ENCODE assay signal across 9 mouse cellular contexts in the genomic region with DNA sequence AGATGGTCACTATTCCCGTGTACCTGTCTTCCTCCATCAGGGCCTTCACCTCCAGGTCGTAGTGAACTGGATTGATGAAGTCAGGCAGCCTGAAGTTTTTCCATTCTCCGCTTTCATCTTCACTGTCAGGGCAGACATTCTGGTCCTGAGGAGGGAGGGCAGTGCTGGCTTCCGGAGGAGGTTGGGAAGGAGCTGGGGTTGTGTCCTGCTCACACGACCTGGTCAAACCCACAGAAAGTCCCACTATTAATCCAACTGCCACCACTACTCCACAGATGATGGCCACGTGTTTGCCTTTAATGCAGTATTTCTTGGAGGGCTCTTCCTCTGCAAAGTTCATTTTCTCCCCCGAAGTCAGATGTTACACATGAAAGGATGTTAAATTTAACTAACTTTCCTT. TPM values are rescaled to one million over a fixed set of nuclear protein-coding genes. Genes with fewer than 3 reads are reported as not detected.
A peak's percentile ranks its signal among the peaks of the same experiment; 100 is the strongest.
DNase-seq lines count a peak whose midpoint lies in the region; ATAC-seq and TF ChIP-seq lines count a peak whose summit lies in the region.
"Had no signal": no experiment of that assay in that cellular context is flagged by ENCODE, and none has a peak within 500 bp of the region (broad histone marks: within the 10 kb centered on the region; RNA-seq: fewer than 3 reads in every experiment).

No protein-coding gene starts in this region.

- 77% methylated on average over 7 of the region's 7 CpGs for WGBS in hindbrain, embryonic 14.5 days
- 73% methylated on average over 7 of the region's 7 CpGs for WGBS in hindbrain, embryonic 11.5 days
- 56% methylated on average over 7 of the region's 7 CpGs for WGBS in embryonic facial prominence, embryonic 14.5 days
- WGBS in liver, embryonic 11.5 days, result 49% methylated on average over 7 of the region's 7 CpGs

- no peaks in the 10 kb centered on the region for H3K27me3 ChIP-seq in hindbrain, embryonic 14.5 days (ENCODE audit: control insufficient read depth, insufficient read depth, low read length)
- H3K27me3 ChIP-seq in hindbrain, embryonic 11.5 days (ENCODE audit: control insufficient read depth, insufficient read depth, low read length), result no peaks in the 10 kb centered on the region
- H3K27me3 ChIP-seq in Patski, result no peaks in the 10 kb centered on the region
- H3K27me3 ChIP-seq in embryonic facial prominence, embryonic 14.5 days (replicated peaks; ENCODE audit: control insufficient read depth, insufficient read depth, low read length), result no peaks in the 10 kb centered on the region
- H3K27me3 ChIP-seq in liver, embryonic 11.5 days (replicated peaks; ENCODE audit: control insufficient read depth, insufficient read depth, low read length), result no peaks in the 10 kb centered on the region

- H3K9me3 ChIP-seq in hindbrain, embryonic 14.5 days (ENCODE audit: control insufficient read depth, low read length), result no peaks in the 10 kb centered on the region
- H3K9me3 ChIP-seq in hindbrain, embryonic 11.5 days (ENCODE audit: control insufficient read depth, low read length), result no peaks in the 10 kb centered on the region
- no peaks in the 10 kb centered on the region for H3K9me3 ChIP-seq in embryonic facial prominence, embryonic 14.5 days (ENCODE audit: control insufficient read depth, low read length)
- no peaks in the 10 kb centered on the region for H3K9me3 ChIP-seq in liver, embryonic 11.5 days (ENCODE audit: control insufficient read depth, low read length)

- DNase-seq in hindbrain, embryonic 14.5 days (ENCODE audit: low spot score), result no peak
- DNase-seq in hindbrain, embryonic 11.5 days (ENCODE audit: low spot score), result no peak
- DNase-seq in Patski (ENCODE audit: low read depth, low spot score), result no peak
- DNase-seq in embryonic facial prominence, embryonic 14.5 days (ENCODE audit: low spot score), result no peak
- DNase-seq in liver, embryonic 11.5 days (ENCODE audit: low spot score), result no peak
- no peak for DNase-seq in thymus, adult 18-20 months
- no peak for DNase-seq in urinary bladder, postnatal 10 days (ENCODE audit: low spot score)
- DNase-seq: forebrain, postnatal 0 days; thymus, postnatal 25 days had no signal

- ATAC-seq in hindbrain, embryonic 14.5 days (ENCODE audit: low FRiP score), result no peak
- ATAC-seq in hindbrain, embryonic 11.5 days (ENCODE audit: low FRiP score), result no peak
- peak; percentile 33 for ATAC-seq in Patski
- no peak for ATAC-seq in embryonic facial prominence, embryonic 14.5 days (ENCODE audit: low read depth)
- 0 out of 2 replicates have a peak, but pooled peaks have one; percentile 18 for ATAC-seq in liver, embryonic 11.5 days (replicated peaks; ENCODE audit: low FRiP score)
- ATAC-seq: forebrain, postnatal 0 days had no signal

- in situ Hi-C loops in Patski (cut with MboI; ENCODE audit: low pct_unique_long_range_greater_than_20kb), result no loop called here

- 0 out of 2 replicates have a peak overlapping the region, but pooled peaks have one; percentile 4 for H3K4me3 ChIP-seq in hindbrain, embryonic 14.5 days (replicated peaks; ENCODE audit: low read length)
- no peak overlapping the region for H3K4me3 ChIP-seq in hindbrain, embryonic 11.5 days (ENCODE audit: low read depth, low read length)
- H3K4me3 ChIP-seq in embryonic facial prominence, embryonic 14.5 days (ENCODE audit: low read depth, low read length), result peak overlapping the region; percentile 28
- peak overlapping the region; percentile 24 for H3K4me3 ChIP-seq in liver, embryonic 11.5 days (ENCODE audit: low read depth, low read length)

- POLR2A ChIA-PET in Patski (lab: Charles Lee), result no interaction called here

- no peaks in the 10 kb centered on the region for H3K4me1 ChIP-seq in hindbrain, embryonic 14.5 days (replicated peaks; ENCODE audit: control insufficient read depth, insufficient read depth, low read length)
- no peaks in the 10 kb centered on the region for H3K4me1 ChIP-seq in hindbrain, embryonic 11.5 days (replicated peaks; ENCODE audit: control insufficient read depth, insufficient read depth, low read length)
- 0 out of 2 replicates have a peak, but pooled peaks cover 6% of the 10 kb centered on the region for H3K4me1 ChIP-seq in embryonic facial prominence, embryonic 14.5 days (ENCODE audit: control insufficient read depth, insufficient read depth, low read length)
- 0 out of 2 replicates have a peak, but pooled peaks cover 3% of the 10 kb centered on the region for H3K4me1 ChIP-seq in liver, embryonic 11.5 days (replicated peaks; ENCODE audit: control insufficient read depth, insufficient read depth, low read length)

- H3K9ac ChIP-seq in hindbrain, embryonic 14.5 days, result no peak overlapping the region
- H3K9ac ChIP-seq in hindbrain, embryonic 11.5 days (ENCODE audit: low read depth, low read length), result no peak overlapping the region
- peak overlapping the region; percentile 26; the same call in 1 of the 2 replicates for H3K9ac ChIP-seq in embryonic facial prominence, embryonic 14.5 days (ENCODE audit: low read depth, low read length)
- H3K9ac ChIP-seq in liver, embryonic 11.5 days (ENCODE audit: low read depth, low read length), result no peak overlapping the region
- H3K9ac ChIP-seq: forebrain, postnatal 0 days had no signal

- no peaks in the 10 kb centered on the region for H3K36me3 ChIP-seq in hindbrain, embryonic 14.5 days (replicated peaks; ENCODE audit: control insufficient read depth, insufficient read depth)
- no peaks in the 10 kb centered on the region for H3K36me3 ChIP-seq in hindbrain, embryonic 11.5 days (ENCODE audit: control insufficient read depth, insufficient read depth, low read length)
- no peaks in the 10 kb centered on the region for H3K36me3 ChIP-seq in embryonic facial prominence, embryonic 14.5 days (ENCODE audit: control insufficient read depth, insufficient read depth, low read length)
- H3K36me3 ChIP-seq in liver, embryonic 11.5 days (ENCODE audit: control insufficient read depth, insufficient read depth, low read length), result no peaks in the 10 kb centered on the region

- H3K4me2 ChIP-seq in hindbrain, embryonic 14.5 days (replicated peaks), result peak overlapping the region; percentile 17; the same call in 1 of the 2 replicates
- H3K4me2 ChIP-seq in hindbrain, embryonic 11.5 days (replicated peaks; ENCODE audit: low read depth, low read length), result no peak overlapping the region
- H3K4me2 ChIP-seq in embryonic facial prominence, embryonic 14.5 days (ENCODE audit: low read depth, low read length), result peak overlapping the region; percentile 48
- peak overlapping the region; percentile 38 for H3K4me2 ChIP-seq in liver, embryonic 11.5 days

- CTCF ChIA-PET in Patski (lab: Charles Lee), result interaction anchor here (1.0 to 3.1 kb wide), 5 partner anchors 11 to 18 kb away, joined by 3 to 10 read pairs (median 6); no protein-coding TSS in a partner anchor

- no peak overlapping the region for H3K27ac ChIP-seq in hindbrain, embryonic 14.5 days
- H3K27ac ChIP-seq in hindbrain, embryonic 11.5 days (ENCODE audit: low read depth, low read length), result no peak overlapping the region
- H3K27ac ChIP-seq in embryonic facial prominence, embryonic 14.5 days (replicated peaks; ENCODE audit: low read depth, low read length), result 0 out of 2 replicates have a peak overlapping the region, but pooled peaks have one; percentile 35
- no peak overlapping the region for H3K27ac ChIP-seq in liver, embryonic 11.5 days (ENCODE audit: low read depth, low read length)

- TF ChIP-seq CTCF in Patski (IDR thresholded peaks at IDR 0.05), result no peak

RNA-seq across cellular contexts. Expression of gene Enpep, which starts 0.4 kb away (rescaled TPM):
- 3.0 and 3.1 TPM in 2 replicates for polyA plus RNA-seq in hindbrain, embryonic 14.5 days (2014; fragmentation: Nextera tagmentation; extraction: Ambion mirVana)
- 0.39 and 0.49 TPM in 2 replicates for polyA plus RNA-seq in hindbrain, embryonic 11.5 days (2014; fragmentation: Nextera tagmentation; extraction: Ambion mirVana)
- polyA plus RNA-seq in Patski (2021), result 11.8 TPM
- polyA plus RNA-seq in embryonic facial prominence, embryonic 14.5 days (2014; fragmentation: Nextera tagmentation; extraction: Ambion mirVana), result 9.2 and 10.5 TPM in 2 replicates
- 3.5 and 4.3 TPM in 2 replicates for polyA plus RNA-seq in liver, embryonic 11.5 days (2014; fragmentation: Nextera tagmentation; extraction: Ambion mirVana)

Comparison
In these comparisons a context has a peak if more than half of its experiments do, and no peak if none do; other contexts are left out.
1. ATAC-seq: peak in Patski (single experiment) and liver, embryonic 11.5 days (single experiment); none in hindbrain, embryonic 14.5 days (single experiment), hindbrain, embryonic 11.5 days (single experiment) and embryonic facial prominence, embryonic 14.5 days (single experiment).